In genomic region chr17:85930789-85931188, GRCm38 (mm10) we compare ENCODE assay signal across 17 mouse cellular contexts.
"Had no signal": no experiment of that assay in that cellular context is flagged by ENCODE, and none has a peak within 500 bp of the region (broad histone marks: within the 10 kb centered on the region; RNA-seq: fewer than 3 reads in every experiment).

No protein-coding gene starts in this region.

- H3K4me1 ChIP-seq: liver, embryonic 15.5 days; midbrain, embryonic 15.5 days had no signal

- H3K27me3 ChIP-seq: midbrain, embryonic 15.5 days; stomach, embryonic 15.5 days had no signal

- H3K27ac ChIP-seq: kidney, postnatal 0 days; liver, embryonic 15.5 days; midbrain, embryonic 10.5 days; midbrain, embryonic 15.5 days; neural tube, embryonic 13.5 days; stomach, embryonic 15.5 days had no signal

- DNase-seq: kidney, adult 11 months; kidney, adult 9 months; kidney, postnatal 36 days; liver; lung, adult 2 months; lung, postnatal 14 days; retina, postnatal 1 day; right cerebral cortex, postnatal 4 days; spleen, adult 18-20 months; thymus, postnatal 4 days had no signal

- H3K4me2 ChIP-seq: liver, embryonic 15.5 days; midbrain, embryonic 15.5 days; neural tube, embryonic 13.5 days; stomach, embryonic 15.5 days had no signal

- H3K4me3 ChIP-seq: liver, embryonic 15.5 days; midbrain, embryonic 10.5 days; midbrain, embryonic 15.5 days; neural tube, embryonic 13.5 days; stomach, embryonic 15.5 days had no signal

- H3K36me3 ChIP-seq: liver, embryonic 15.5 days; midbrain, embryonic 10.5 days; midbrain, embryonic 15.5 days; neural tube, embryonic 13.5 days; stomach, embryonic 15.5 days had no signal

- H3K9me3 ChIP-seq: liver, embryonic 15.5 days; midbrain, embryonic 10.5 days; midbrain, embryonic 15.5 days; neural tube, embryonic 13.5 days; stomach, embryonic 15.5 days had no signal

- ATAC-seq: hindbrain, embryonic 16.5 days; midbrain, embryonic 15.5 days had no signal

- H3K9ac ChIP-seq: liver, embryonic 15.5 days; midbrain, embryonic 15.5 days; neural tube, embryonic 13.5 days; stomach, embryonic 15.5 days had no signal
